Mouse (Mus musculus): ENCODE results near the gene Olfr193.

- TF ChIP-seq POLR2A (IDR thresholded peaks at IDR 0.05; ENCODE audit: control insufficient read depth, low read depth, low read length) (no peak), CTCF (IDR thresholded peaks at IDR 0.05; ENCODE audit: control insufficient read depth, insufficient read depth, insufficient replicate concordance, low read depth, low read length) (no peak)
These were observed 39.9 kb downstream of the Olfr193 start for GRCm38 (mm10) chr16:59071755-59072154.
